Mouse (Mus musculus): ENCODE results near the gene Eepd1. TPM values are rescaled to one million over a fixed set of nuclear protein-coding genes. Genes with fewer than 3 reads are reported as not detected.

The Eepd1 gene
- polyA plus RNA-seq, 1 experiment from 2014 or later: 8.4 TPM

DNA sequence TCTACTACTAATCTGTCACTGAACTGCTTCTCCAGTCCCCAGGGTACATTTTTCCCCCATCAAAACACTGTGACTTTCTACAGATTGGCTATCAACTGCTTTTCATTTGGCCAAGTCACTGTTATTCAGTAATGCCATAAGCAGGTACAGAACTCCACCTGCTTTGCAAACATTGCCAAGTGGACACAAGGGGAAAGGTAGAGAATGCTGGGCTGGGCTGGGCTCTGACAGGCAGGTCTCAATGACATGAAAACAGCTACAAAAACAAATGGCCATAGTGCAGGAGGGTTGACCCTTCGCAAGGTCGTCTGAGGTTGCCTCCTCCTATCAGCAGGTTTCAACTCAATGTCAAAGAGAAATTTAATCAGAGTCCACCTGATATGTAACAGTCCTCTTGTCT is 26.3 kb upstream of the Eepd1 start:
- Histone ChIP-seq H3K9ac (no peak overlapping the region), H3K4me2 (no peak overlapping the region), H3K27ac (ENCODE audit: low read depth) (no peak overlapping the region), H3K27me3 (ENCODE audit: insufficient read depth, low read length) (no peaks in the 10 kb centered on the region), H3K9me3 (ENCODE audit: low read depth, low read length) (no peaks in the 10 kb centered on the region), H3K36me3 (ENCODE audit: insufficient read depth) (no peaks in the 10 kb centered on the region), H3K4me1 (ENCODE audit: insufficient read depth) (no peaks in the 10 kb centered on the region), H3K4me3 (ENCODE audit: low read depth, low read length) (no peak overlapping the region)
- 72% methylated on average over 2 of the region's 2 CpGs for WGBS
- TF ChIP-seq CTCF (IDR thresholded peaks at IDR 0.05; ENCODE audit: low read depth): no peak
- ATAC-seq (ENCODE audit: insufficient read depth): no peak
- DNase-seq: no peak

DNA sequence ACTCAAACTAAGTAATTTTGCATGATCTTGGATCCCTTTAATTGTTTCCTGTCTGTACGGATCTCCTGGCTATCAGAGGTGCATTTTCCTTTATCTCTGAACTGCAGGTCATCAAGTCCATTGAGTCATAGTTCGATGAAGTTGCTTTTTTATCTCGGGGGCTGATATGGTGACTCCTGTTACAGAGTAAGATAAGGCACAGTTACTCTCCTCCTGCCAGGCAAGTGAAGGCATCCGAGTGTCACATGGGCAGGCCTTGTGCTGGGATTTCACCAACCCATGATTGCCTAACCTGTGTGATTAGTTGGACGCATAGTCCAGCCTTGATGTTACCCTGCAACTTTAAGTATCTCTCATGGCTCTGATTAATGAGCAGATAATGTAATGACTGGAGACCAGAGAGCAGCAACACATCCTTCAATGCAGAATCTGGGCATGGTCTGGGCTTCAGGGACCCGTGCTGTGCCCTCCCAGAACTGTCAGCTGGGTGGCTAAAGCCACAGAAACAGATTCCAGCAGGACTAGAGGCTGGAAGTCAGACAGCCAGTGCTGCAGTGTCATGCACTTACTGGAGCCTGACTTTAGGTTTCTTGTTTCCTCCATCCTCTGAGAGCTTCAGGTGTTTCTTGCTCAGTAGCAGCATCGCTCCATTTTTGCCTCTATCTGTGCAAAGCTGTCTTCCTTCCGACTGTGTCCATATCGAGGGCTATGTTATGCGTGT is 20.4 kb upstream of the Eepd1 start:
- no peak for TF ChIP-seq CTCF (IDR thresholded peaks at IDR 0.05; ENCODE audit: low read depth)

DNA sequence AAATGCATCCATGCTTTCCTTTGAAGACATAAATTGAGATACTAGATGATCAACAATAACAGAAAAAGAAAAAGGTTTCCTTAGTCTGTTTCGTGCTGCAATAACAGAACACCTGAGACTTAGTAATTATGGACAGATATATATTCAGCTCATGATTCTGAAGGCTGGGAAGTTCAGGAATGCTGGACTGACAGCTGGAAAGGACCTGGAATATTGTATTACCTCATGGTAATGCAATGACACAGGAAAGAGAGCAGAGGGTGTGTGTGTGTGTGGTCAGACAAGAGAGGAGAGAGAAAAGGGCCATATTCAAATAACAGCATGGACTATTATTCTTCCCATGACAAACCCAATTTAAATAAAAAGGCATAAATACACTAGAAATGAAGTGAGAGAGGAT is 17.0 kb upstream of the Eepd1 start:
- H3K4me1 ChIP-seq (ENCODE audit: insufficient read depth): no peaks in the 10 kb centered on the region
- WGBS: 65% methylated on average over 1 of the region's 1 CpGs
- H3K9ac ChIP-seq: no peak overlapping the region
- no peak overlapping the region for H3K4me3 ChIP-seq (ENCODE audit: low read depth, low read length)
- no peak overlapping the region for H3K4me2 ChIP-seq
- H3K27me3 ChIP-seq (ENCODE audit: insufficient read depth, low read length): no peaks in the 10 kb centered on the region
- ATAC-seq (ENCODE audit: insufficient read depth): no peak
- no peaks in the 10 kb centered on the region for H3K36me3 ChIP-seq (ENCODE audit: insufficient read depth)
- TF ChIP-seq CTCF (IDR thresholded peaks at IDR 0.05; ENCODE audit: low read depth): no peak
- H3K9me3 ChIP-seq (ENCODE audit: low read depth, low read length): no peaks in the 10 kb centered on the region
- H3K27ac ChIP-seq (ENCODE audit: low read depth): no peak overlapping the region
- DNase-seq: no peak

More for the DNA sequence above, 20.4 kb upstream of the Eepd1 start:
- DNase-seq (no peak), ATAC-seq (ENCODE audit: insufficient read depth) (no peak)
- Histone ChIP-seq H3K9me3 (ENCODE audit: low read depth, low read length) (no peaks in the 10 kb centered on the region), H3K9ac (no peak overlapping the region), H3K4me2 (no peak overlapping the region), H3K27ac (ENCODE audit: low read depth) (no peak overlapping the region), H3K4me3 (ENCODE audit: low read depth, low read length) (no peak overlapping the region), H3K36me3 (ENCODE audit: insufficient read depth) (no peaks in the 10 kb centered on the region), H3K4me1 (ENCODE audit: insufficient read depth) (no peaks in the 10 kb centered on the region), H3K27me3 (ENCODE audit: insufficient read depth, low read length) (no peaks in the 10 kb centered on the region)
- WGBS: 60% methylated on average over 10 of the region's 10 CpGs

DNA sequence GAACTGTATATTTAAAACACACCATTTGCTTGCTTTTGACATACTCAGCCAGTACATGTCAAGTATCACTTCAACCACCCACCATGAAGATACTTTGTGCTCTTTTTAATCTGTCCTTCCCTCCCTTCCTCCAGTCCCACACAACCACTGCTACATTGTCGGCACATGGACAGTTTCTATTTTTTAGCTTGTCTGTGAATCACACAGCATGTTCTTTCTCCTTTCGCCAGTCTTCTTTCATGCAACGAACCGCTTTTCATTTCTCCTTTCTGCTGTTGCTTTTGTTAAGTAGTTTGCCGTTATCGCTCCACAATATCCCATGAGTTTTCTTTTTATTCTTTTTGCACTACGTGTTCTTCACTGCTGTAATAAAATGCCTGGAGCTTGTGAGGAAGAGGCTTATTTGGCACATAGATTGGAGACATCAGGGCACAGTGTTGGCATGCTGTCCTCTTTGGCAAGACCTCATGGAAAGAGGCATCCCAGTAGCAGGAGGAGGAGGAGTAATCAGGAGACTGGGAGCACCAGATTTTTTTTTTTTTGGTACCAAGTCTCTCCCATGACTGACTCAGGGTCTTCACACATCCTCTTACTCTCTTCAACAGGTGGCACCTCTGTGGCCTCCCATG is 1.8 kb upstream of the Eepd1 start:
- Histone ChIP-seq H3K4me2 (no peak overlapping the region), H3K9me3 (ENCODE audit: low read depth, low read length) (no peaks in the 10 kb centered on the region), H3K36me3 (ENCODE audit: insufficient read depth) (no peaks in the 10 kb centered on the region), H3K4me3 (ENCODE audit: low read depth, low read length) (no peak overlapping the region), H3K27ac (ENCODE audit: low read depth) (no peak overlapping the region), H3K9ac (no peak overlapping the region), H3K27me3 (ENCODE audit: insufficient read depth, low read length) (no peaks in the 10 kb centered on the region), H3K4me1 (ENCODE audit: insufficient read depth) (0 out of 2 replicates have a peak, but pooled peaks cover 6% of the 10 kb centered on the region)
- ATAC-seq (ENCODE audit: insufficient read depth) (no peak), DNase-seq (no peak)
- 82% methylated on average over 7 of the region's 7 CpGs for WGBS
- TF ChIP-seq CTCF (IDR thresholded peaks at IDR 0.05; ENCODE audit: low read depth): no peak

DNA sequence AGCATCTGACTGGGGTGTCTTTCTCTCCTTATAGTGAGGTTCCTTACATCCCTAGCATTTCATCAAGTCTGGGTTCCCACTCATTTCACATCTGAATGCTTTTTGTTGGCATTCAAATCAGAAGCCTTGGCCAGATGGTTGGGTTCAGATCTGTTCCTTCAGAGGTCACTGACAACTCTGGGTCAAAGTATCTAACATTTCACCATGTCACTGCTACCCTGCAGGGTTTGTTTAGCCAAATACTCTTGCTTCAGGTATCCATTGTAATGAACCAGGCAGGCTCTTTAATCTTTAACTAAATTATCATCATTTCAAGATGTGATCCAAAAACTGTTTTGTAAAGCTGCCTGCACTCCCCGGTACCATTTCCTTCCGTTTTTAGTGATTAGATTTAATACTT is 671 bp upstream of the Eepd1 start:
- Histone ChIP-seq H3K27me3 (ENCODE audit: insufficient read depth, low read length) (no peaks in the 10 kb centered on the region), H3K36me3 (ENCODE audit: insufficient read depth) (no peaks in the 10 kb centered on the region), H3K4me2 (peak overlapping the region; percentile 93; the same call in 1 of the 2 replicates), H3K4me1 (ENCODE audit: insufficient read depth) (0 out of 2 replicates have a peak, but pooled peaks cover 6% of the 10 kb centered on the region), H3K9me3 (ENCODE audit: low read depth, low read length) (no peaks in the 10 kb centered on the region), H3K27ac (ENCODE audit: low read depth) (no peak overlapping the region; the same call in 1 of the 2 replicates), H3K4me3 (ENCODE audit: low read depth, low read length) (no peak overlapping the region), H3K9ac (no peak overlapping the region; the same call in 1 of the 2 replicates)
- no peak for DNase-seq
- WGBS: 88% methylated on average over 2 of the region's 2 CpGs
- ATAC-seq (ENCODE audit: insufficient read depth): no peak
- TF ChIP-seq CTCF (IDR thresholded peaks at IDR 0.05; ENCODE audit: low read depth): no peak

DNA sequence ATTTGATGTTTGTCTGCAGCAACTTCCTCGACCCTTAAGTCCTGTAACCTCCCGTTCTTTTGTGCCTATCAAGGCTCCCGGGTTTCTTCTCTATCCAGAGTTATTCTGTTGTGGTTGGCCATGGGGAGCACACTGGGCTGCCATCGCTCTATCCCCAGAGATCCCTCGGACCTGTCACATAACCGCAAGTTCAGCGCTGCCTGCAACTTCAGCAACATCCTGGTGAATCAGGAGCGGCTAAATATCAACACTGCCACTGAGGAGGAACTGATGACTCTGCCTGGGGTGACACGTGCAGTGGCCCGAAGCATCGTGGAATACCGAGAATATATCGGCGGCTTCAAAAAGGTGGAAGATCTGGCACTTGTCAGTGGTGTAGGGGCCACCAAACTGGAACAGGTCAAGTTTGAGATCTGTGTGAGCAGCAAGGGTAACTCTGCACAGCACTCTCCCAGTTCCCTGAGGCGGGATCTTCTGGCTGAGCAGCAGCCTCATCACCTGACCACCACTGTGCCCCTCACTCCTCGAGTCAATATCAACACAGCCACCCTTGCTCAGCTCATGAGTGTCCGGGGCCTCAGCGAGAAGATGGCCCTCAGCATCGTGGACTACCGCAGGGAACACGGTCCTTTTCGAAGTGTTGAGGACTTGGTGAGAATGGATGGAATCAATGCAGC is 1.1 kb downstream of the Eepd1 start:
- no peak overlapping the region for H3K9ac ChIP-seq
- no peaks in the 10 kb centered on the region for H3K36me3 ChIP-seq (ENCODE audit: insufficient read depth)
- H3K27me3 ChIP-seq (ENCODE audit: insufficient read depth, low read length): no peaks in the 10 kb centered on the region
- 0 out of 2 replicates have a peak, but pooled peaks cover 11% of the 10 kb centered on the region for H3K4me1 ChIP-seq (ENCODE audit: insufficient read depth)
- H3K9me3 ChIP-seq (ENCODE audit: low read depth, low read length): no peaks in the 10 kb centered on the region
- H3K4me3 ChIP-seq (ENCODE audit: low read depth, low read length): peak overlapping the region; percentile 71
- TF ChIP-seq CTCF (IDR thresholded peaks at IDR 0.05; ENCODE audit: low read depth): no peak
- 41% methylated on average over 22 of the region's 22 CpGs for WGBS
- H3K4me2 ChIP-seq: peak overlapping the region; percentile 93
- DNase-seq (no peak), ATAC-seq (ENCODE audit: insufficient read depth) (no peak)
- no peak overlapping the region for H3K27ac ChIP-seq (ENCODE audit: low read depth)

DNA sequence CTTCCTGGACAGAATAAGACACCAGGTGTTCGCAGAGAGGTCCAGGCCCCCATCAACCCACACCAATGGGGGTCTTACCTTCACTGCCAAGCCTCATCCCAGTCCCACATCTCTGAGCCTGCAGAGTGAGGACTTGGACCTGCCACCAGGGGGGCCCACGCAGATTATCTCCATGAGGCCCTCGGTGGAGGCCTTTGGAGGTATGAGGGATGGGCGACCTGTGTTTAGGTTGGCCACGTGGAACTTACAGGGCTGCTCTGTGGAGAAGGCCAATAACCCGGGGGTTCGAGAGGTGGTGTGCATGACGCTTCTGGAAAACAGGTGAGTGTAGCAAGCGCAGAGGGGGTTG is 1.6 kb downstream of the Eepd1 start:
- WGBS: 82% methylated on average over 9 of the region's 9 CpGs
- Histone ChIP-seq H3K4me2 (peak overlapping the region; percentile 93), H3K27ac (ENCODE audit: low read depth) (no peak overlapping the region), H3K4me3 (ENCODE audit: low read depth, low read length) (peak overlapping the region; percentile 71; the same call in 1 of the 2 replicates), H3K9ac (no peak overlapping the region), H3K9me3 (ENCODE audit: low read depth, low read length) (no peaks in the 10 kb centered on the region), H3K36me3 (ENCODE audit: insufficient read depth) (no peaks in the 10 kb centered on the region), H3K27me3 (ENCODE audit: insufficient read depth, low read length) (no peaks in the 10 kb centered on the region), H3K4me1 (ENCODE audit: insufficient read depth) (0 out of 2 replicates have a peak, but pooled peaks cover 12% of the 10 kb centered on the region)
- no peak for DNase-seq
- peak; percentile 36 for TF ChIP-seq CTCF (IDR thresholded peaks at IDR 0.05; ENCODE audit: low read depth)
- ATAC-seq (ENCODE audit: insufficient read depth): no peak

All from lung, embryonic 14.5 days (tissue).